9 mouse cellular contexts compared by ENCODE assay signal in the genomic region with DNA sequence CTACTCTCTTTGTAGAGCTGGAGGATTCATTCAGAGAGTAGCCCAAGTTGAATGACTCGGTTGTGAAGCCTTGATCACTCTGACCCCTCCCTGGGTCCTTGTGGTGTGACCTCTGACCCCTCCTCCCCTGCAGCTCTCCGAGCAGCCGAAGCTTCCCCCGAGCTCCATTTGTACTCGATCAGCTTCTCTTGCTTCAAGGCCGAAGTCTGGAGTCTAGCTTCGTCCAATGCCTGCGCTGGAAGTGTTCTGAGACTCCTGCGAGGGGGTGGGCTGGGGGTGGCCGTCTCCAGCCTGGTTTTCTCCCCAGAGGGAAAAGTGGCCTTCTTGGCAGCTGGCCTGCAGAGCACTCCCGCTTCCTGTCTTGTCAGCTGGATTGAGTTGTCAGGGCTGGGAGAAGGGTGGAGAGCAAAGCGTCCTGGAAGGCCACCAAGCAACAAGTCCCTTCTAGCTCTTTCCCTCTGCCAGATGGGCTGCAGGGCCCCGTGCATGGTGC. TPM values are rescaled to one million over a fixed set of nuclear protein-coding genes. Genes with fewer than 3 reads are reported as not detected.
A peak's percentile ranks its signal among the peaks of the same experiment; 100 is the strongest.
DNase-seq lines count a peak whose midpoint lies in the region; ATAC-seq lines count a peak whose summit lies in the region.
"Had no signal": no experiment of that assay in that cellular context is flagged by ENCODE, and none has a peak within 500 bp of the region (broad histone marks: within the 10 kb centered on the region; RNA-seq: fewer than 3 reads in every experiment).

A gene (minus strand): TSS at position 180 of the 493 bp plus-strand sequence.

- no peaks in the 10 kb centered on the region for H3K9me3 ChIP-seq in intestine, embryonic 14.5 days (ENCODE audit: control insufficient read depth, low read length)
- no peaks in the 10 kb centered on the region for H3K9me3 ChIP-seq in liver, embryonic 11.5 days (ENCODE audit: control insufficient read depth, low read length)
- H3K9me3 ChIP-seq in neural tube, embryonic 13.5 days: no peaks in the 10 kb centered on the region

- peaks cover 21% of the 10 kb centered on the region for H3K4me1 ChIP-seq in intestine, embryonic 14.5 days (replicated peaks; ENCODE audit: control insufficient read depth, insufficient read depth, low read length)
- peaks cover 7% of the 10 kb centered on the region for H3K4me1 ChIP-seq in liver, embryonic 11.5 days (replicated peaks; ENCODE audit: control insufficient read depth, insufficient read depth, low read length)
- peaks cover 22% of the 10 kb centered on the region for H3K4me1 ChIP-seq in neural tube, embryonic 13.5 days (replicated peaks)

- WGBS in intestine, embryonic 14.5 days: 10% methylated on average over 13 of the region's 13 CpGs
- WGBS in liver, embryonic 11.5 days: 8% methylated on average over 13 of the region's 13 CpGs
- WGBS in neural tube, embryonic 13.5 days: 6% methylated on average over 13 of the region's 13 CpGs

- DNase-seq in ES-CJ7 (ENCODE audit: low read depth, low spot score): peak; percentile 94
- DNase-seq in adrenal gland, postnatal 10 days: peak; percentile 73
- DNase-seq in gonadal fat pad, adult 2 months (ENCODE audit: low read depth): peak; percentile 44
- DNase-seq in intestine, embryonic 14.5 days (ENCODE audit: low spot score): peak; percentile 71
- DNase-seq in liver, embryonic 11.5 days (ENCODE audit: low spot score): no peak
- no peak for DNase-seq in layer of hippocampus, adult 9-11 months
- no peak for DNase-seq in thymus, adult 18-20 months

- H3K36me3 ChIP-seq in intestine, embryonic 14.5 days (ENCODE audit: control insufficient read depth, insufficient read depth, low read length): no peaks in the 10 kb centered on the region
- no peaks in the 10 kb centered on the region for H3K36me3 ChIP-seq in liver, embryonic 11.5 days (ENCODE audit: control insufficient read depth, insufficient read depth, low read length)
- H3K36me3 ChIP-seq in neural tube, embryonic 13.5 days: no peaks in the 10 kb centered on the region

- peaks cover 12% of the 10 kb centered on the region for H3K27me3 ChIP-seq in intestine, embryonic 14.5 days (replicated peaks; ENCODE audit: control insufficient read depth, insufficient read depth, low read length)
- H3K27me3 ChIP-seq in liver, embryonic 11.5 days (replicated peaks; ENCODE audit: control insufficient read depth, insufficient read depth, low read length): peaks cover 21% of the 10 kb centered on the region
- peaks cover 27% of the 10 kb centered on the region for H3K27me3 ChIP-seq in neural tube, embryonic 13.5 days

- H3K9ac ChIP-seq in intestine, embryonic 14.5 days (ENCODE audit: low read length): no peak within 1 kb of the TSS
- no peak within 1 kb of the TSS for H3K9ac ChIP-seq in liver, embryonic 11.5 days (ENCODE audit: low read depth, low read length)
- H3K9ac ChIP-seq in neural tube, embryonic 13.5 days: peak within 1 kb of the TSS; percentile 26
- H3K9ac ChIP-seq: liver, embryonic 14.5 days had no signal

- peak; percentile 67 for ATAC-seq in intestine, embryonic 14.5 days (replicated peaks; ENCODE audit: low FRiP score, low TSS enrichment, low read depth)
- no peak for ATAC-seq in liver, embryonic 11.5 days (replicated peaks; ENCODE audit: low FRiP score)
- ATAC-seq in neural tube, embryonic 13.5 days (ENCODE audit: low read depth): no peak

- H3K4me3 ChIP-seq in intestine, embryonic 14.5 days (ENCODE audit: low read depth, low read length): no peak within 1 kb of the TSS
- H3K4me3 ChIP-seq in liver, embryonic 11.5 days (ENCODE audit: low read depth, low read length): no peak within 1 kb of the TSS
- H3K4me3 ChIP-seq in neural tube, embryonic 13.5 days: no peak within 1 kb of the TSS

- peak within 1 kb of the TSS; percentile 49 for H3K27ac ChIP-seq in intestine, embryonic 14.5 days (ENCODE audit: low read depth)
- no peak within 1 kb of the TSS for H3K27ac ChIP-seq in liver, embryonic 11.5 days (ENCODE audit: low read depth, low read length)
- no peak within 1 kb of the TSS for H3K27ac ChIP-seq in neural tube, embryonic 13.5 days (replicated peaks)
- H3K27ac ChIP-seq: liver, embryonic 14.5 days had no signal

- peak within 1 kb of the TSS; percentile 11 for H3K4me2 ChIP-seq in intestine, embryonic 14.5 days (ENCODE audit: low read length)
- H3K4me2 ChIP-seq in liver, embryonic 11.5 days: peak within 1 kb of the TSS; percentile 8; the same call in 1 of the 2 replicates
- 0 out of 2 replicates have a peak within 1 kb of the TSS, but pooled peaks have one; percentile 21 for H3K4me2 ChIP-seq in neural tube, embryonic 13.5 days

RNA-seq across cellular contexts. Expression of the gene that starts here (rescaled TPM):
- not detected for total RNA-seq in adrenal gland, postnatal 10 days (2021)
- polyA plus RNA-seq in gonadal fat pad, adult 2 months (2012; rRNA removed): 0.15 TPM in 2 replicates
- polyA plus RNA-seq in intestine, embryonic 14.5 days (2014; fragmentation: Nextera tagmentation; extraction: Ambion mirVana): 0.89 and 1.3 TPM in 2 replicates
- polyA plus RNA-seq in liver, embryonic 11.5 days (2014; fragmentation: Nextera tagmentation; extraction: Ambion mirVana): not detected in 2 replicates
- polyA plus RNA-seq in neural tube, embryonic 13.5 days (2015; fragmentation: Nextera tagmentation; extraction: Ambion mirVana): not detected in 2 replicates
- polyA plus RNA-seq: liver, embryonic 14.5 days had no signal

Comparison
In these comparisons a context has a peak if more than half of its experiments do, and no peak if none do; other contexts are left out.
1. Peak in DNase-seq in adrenal gland, postnatal 10 days; RNA of the gene not detected or under 1 TPM.
2. Peak in DNase-seq in gonadal fat pad, adult 2 months; RNA of the gene not detected or under 1 TPM.
3. DNase-seq: peak in ES-CJ7 (single experiment) and intestine, embryonic 14.5 days (single experiment); none in liver, embryonic 11.5 days (single experiment), layer of hippocampus, adult 9-11 months (single experiment) and thymus, adult 18-20 months (0 of 2).
4. Peak in every context shown above with its lines, with median percentiles within 50 percentile points of each other: H3K4me2 ChIP-seq.